Mouse (Mus musculus): ENCODE results near the gene Pkig. TPM values are rescaled to one million over a fixed set of nuclear protein-coding genes. Genes with fewer than 3 reads are reported as not detected.
A peak's percentile ranks its signal among the peaks of the same experiment; 100 is the strongest.

Gene Pkig
- polyA plus RNA-seq (2014; fragmentation: Nextera tagmentation; extraction: Ambion mirVana): 187 and 203 TPM in 2 replicates

GRCm38 (mm10) chr2:163657975-163658886 is at the start of gene Pkig:
Gene Pkig (plus strand): TSS chr2:163658386.
- Histone ChIP-seq H3K27ac (ENCODE audit: low read depth, low read length) (peak within 1 kb of the TSS; percentile 67; the same call in 1 of the 2 replicates), H3K4me1 (ENCODE audit: control insufficient read depth, insufficient read depth, low read length) (peaks cover 20% of the 10 kb centered on the region), H3K9ac (ENCODE audit: low read depth, low read length) (peak within 1 kb of the TSS; percentile 87), H3K4me3 (ENCODE audit: low read length) (peak within 1 kb of the TSS; percentile 71), H3K27me3 (ENCODE audit: control insufficient read depth, insufficient read depth, low read length) (no peaks in the 10 kb centered on the region), H3K36me3 (ENCODE audit: control insufficient read depth, insufficient read depth, low read length) (no peaks in the 10 kb centered on the region), H3K9me3 (ENCODE audit: control insufficient read depth, low read length) (no peaks in the 10 kb centered on the region), H3K4me2 (replicated peaks; ENCODE audit: low read depth, low read length) (peak within 1 kb of the TSS; percentile 41)
- ATAC-seq (ENCODE audit: low FRiP score, low TSS enrichment): peak; percentile 82
- 1% methylated on average over 71 of the region's 71 CpGs for WGBS

GRCm38 (mm10) chr2:163609281-163609975 is 48.8 kb upstream of the Pkig start:
- no peaks in the 10 kb centered on the region for H3K4me1 ChIP-seq (ENCODE audit: control insufficient read depth, insufficient read depth, low read length)
- 88% methylated on average over 12 of the region's 12 CpGs for WGBS
- ATAC-seq (ENCODE audit: low FRiP score, low TSS enrichment): no peak
- no peak overlapping the region for H3K9ac ChIP-seq (ENCODE audit: low read depth, low read length)
- H3K36me3 ChIP-seq (ENCODE audit: control insufficient read depth, insufficient read depth, low read length): peaks cover 39% of the 10 kb centered on the region
- no peaks in the 10 kb centered on the region for H3K27me3 ChIP-seq (ENCODE audit: control insufficient read depth, insufficient read depth, low read length)
- no peak overlapping the region for H3K4me2 ChIP-seq (replicated peaks; ENCODE audit: low read depth, low read length)
- no peak overlapping the region for H3K4me3 ChIP-seq (ENCODE audit: low read length)
- no peaks in the 10 kb centered on the region for H3K9me3 ChIP-seq (ENCODE audit: control insufficient read depth, low read length)
- no peak overlapping the region for H3K27ac ChIP-seq (ENCODE audit: low read depth, low read length)

GRCm38 (mm10) chr2:163611176-163611575 is 47.0 kb upstream of the Pkig start:
- no peak overlapping the region for H3K4me3 ChIP-seq (ENCODE audit: low read length)
- H3K9me3 ChIP-seq (ENCODE audit: control insufficient read depth, low read length): no peaks in the 10 kb centered on the region
- H3K4me1 ChIP-seq (ENCODE audit: control insufficient read depth, insufficient read depth, low read length): no peaks in the 10 kb centered on the region
- H3K27ac ChIP-seq (ENCODE audit: low read depth, low read length): no peak overlapping the region
- no peak for ATAC-seq (ENCODE audit: low FRiP score, low TSS enrichment)
- 84% methylated on average over 9 of the region's 9 CpGs for WGBS
- no peak overlapping the region for H3K4me2 ChIP-seq (replicated peaks; ENCODE audit: low read depth, low read length)
- peaks cover 52% of the 10 kb centered on the region for H3K36me3 ChIP-seq (ENCODE audit: control insufficient read depth, insufficient read depth, low read length)
- H3K27me3 ChIP-seq (ENCODE audit: control insufficient read depth, insufficient read depth, low read length): no peaks in the 10 kb centered on the region
- no peak overlapping the region for H3K9ac ChIP-seq (ENCODE audit: low read depth, low read length)

GRCm38 (mm10) chr2:163613206-163613605 is 45.0 kb upstream of the Pkig start:
- no peak overlapping the region for H3K9ac ChIP-seq (ENCODE audit: low read depth, low read length)
- H3K4me2 ChIP-seq (replicated peaks; ENCODE audit: low read depth, low read length): no peak overlapping the region
- H3K4me1 ChIP-seq (ENCODE audit: control insufficient read depth, insufficient read depth, low read length): no peaks in the 10 kb centered on the region
- H3K27me3 ChIP-seq (ENCODE audit: control insufficient read depth, insufficient read depth, low read length): no peaks in the 10 kb centered on the region
- no peak overlapping the region for H3K27ac ChIP-seq (ENCODE audit: low read depth, low read length)
- no peaks in the 10 kb centered on the region for H3K9me3 ChIP-seq (ENCODE audit: control insufficient read depth, low read length)
- no peak for ATAC-seq (ENCODE audit: low FRiP score, low TSS enrichment)
- WGBS: 98% methylated on average over 5 of the region's 5 CpGs
- no peak overlapping the region for H3K4me3 ChIP-seq (ENCODE audit: low read length)
- H3K36me3 ChIP-seq (ENCODE audit: control insufficient read depth, insufficient read depth, low read length): peaks cover 61% of the 10 kb centered on the region

- no peak overlapping the region for H3K27ac ChIP-seq (ENCODE audit: low read depth, low read length)
- no peak overlapping the region for H3K9ac ChIP-seq (ENCODE audit: low read depth, low read length)
- no peak overlapping the region for H3K4me3 ChIP-seq (ENCODE audit: low read length)
- H3K4me1 ChIP-seq (ENCODE audit: control insufficient read depth, insufficient read depth, low read length): no peaks in the 10 kb centered on the region
- 94% methylated on average over 4 of the region's 4 CpGs for WGBS
- H3K4me2 ChIP-seq (replicated peaks; ENCODE audit: low read depth, low read length): no peak overlapping the region
- H3K27me3 ChIP-seq (ENCODE audit: control insufficient read depth, insufficient read depth, low read length): no peaks in the 10 kb centered on the region
- no peaks in the 10 kb centered on the region for H3K9me3 ChIP-seq (ENCODE audit: control insufficient read depth, low read length)
- ATAC-seq (ENCODE audit: low FRiP score, low TSS enrichment): no peak
- peaks cover 66% of the 10 kb centered on the region for H3K36me3 ChIP-seq (ENCODE audit: control insufficient read depth, insufficient read depth, low read length)
Measured at GRCm38 (mm10) chr2:163613990-163614389, 44.2 kb upstream of the Pkig start.

- 94% methylated on average over 9 of the region's 9 CpGs for WGBS
- no peak overlapping the region for H3K4me2 ChIP-seq (replicated peaks; ENCODE audit: low read depth, low read length)
- no peaks in the 10 kb centered on the region for H3K9me3 ChIP-seq (ENCODE audit: control insufficient read depth, low read length)
- no peak overlapping the region for H3K9ac ChIP-seq (ENCODE audit: low read depth, low read length)
- no peaks in the 10 kb centered on the region for H3K27me3 ChIP-seq (ENCODE audit: control insufficient read depth, insufficient read depth, low read length)
- no peak for ATAC-seq (ENCODE audit: low FRiP score, low TSS enrichment)
- H3K4me1 ChIP-seq (ENCODE audit: control insufficient read depth, insufficient read depth, low read length): no peaks in the 10 kb centered on the region
- no peak overlapping the region for H3K27ac ChIP-seq (ENCODE audit: low read depth, low read length)
- no peak overlapping the region for H3K4me3 ChIP-seq (ENCODE audit: low read length)
- peaks cover 79% of the 10 kb centered on the region for H3K36me3 ChIP-seq (ENCODE audit: control insufficient read depth, insufficient read depth, low read length)
Measured at GRCm38 (mm10) chr2:163615401-163615800, 42.8 kb upstream of the Pkig start.

- Histone ChIP-seq H3K9me3 (ENCODE audit: control insufficient read depth, low read length) (no peaks in the 10 kb centered on the region), H3K27me3 (ENCODE audit: control insufficient read depth, insufficient read depth, low read length) (no peaks in the 10 kb centered on the region), H3K4me2 (replicated peaks; ENCODE audit: low read depth, low read length) (no peak overlapping the region), H3K36me3 (ENCODE audit: control insufficient read depth, insufficient read depth, low read length) (peaks cover 82% of the 10 kb centered on the region), H3K27ac (ENCODE audit: low read depth, low read length) (no peak overlapping the region), H3K4me1 (ENCODE audit: control insufficient read depth, insufficient read depth, low read length) (no peaks in the 10 kb centered on the region), H3K4me3 (ENCODE audit: low read length) (no peak overlapping the region), H3K9ac (ENCODE audit: low read depth, low read length) (no peak overlapping the region)
- WGBS: 92% methylated on average over 4 of the region's 4 CpGs
- no peak for ATAC-seq (ENCODE audit: low FRiP score, low TSS enrichment)
Measured at GRCm38 (mm10) chr2:163615906-163616651, 42.1 kb upstream of the Pkig start.

GRCm38 (mm10) chr2:163616652-163617227 is 41.4 kb upstream of the Pkig start:
- H3K27ac ChIP-seq (ENCODE audit: low read depth, low read length): no peak overlapping the region
- 82% methylated on average over 3 of the region's 3 CpGs for WGBS

More at GRCm38 (mm10) chr2:163616652-163617227, 41.4 kb upstream of the Pkig start:
- no peaks in the 10 kb centered on the region for H3K4me1 ChIP-seq (ENCODE audit: control insufficient read depth, insufficient read depth, low read length)
- no peak overlapping the region for H3K4me2 ChIP-seq (replicated peaks; ENCODE audit: low read depth, low read length)
- peaks cover 85% of the 10 kb centered on the region for H3K36me3 ChIP-seq (ENCODE audit: control insufficient read depth, insufficient read depth, low read length)
- no peak overlapping the region for H3K9ac ChIP-seq (ENCODE audit: low read depth, low read length)
- H3K27me3 ChIP-seq (ENCODE audit: control insufficient read depth, insufficient read depth, low read length): no peaks in the 10 kb centered on the region
- H3K4me3 ChIP-seq (ENCODE audit: low read length): no peak overlapping the region
- no peak for ATAC-seq (ENCODE audit: low FRiP score, low TSS enrichment)
- H3K9me3 ChIP-seq (ENCODE audit: control insufficient read depth, low read length): no peaks in the 10 kb centered on the region
